Mouse (Mus musculus) midbrain, embryonic 13.5 days (tissue): ENCODE results near the gene Clca4b. TPM values are rescaled to one million over a fixed set of nuclear protein-coding genes. Genes with fewer than 3 reads are reported as not detected.
"Not testable (repeated sequence)": the region's sequence is repeated elsewhere in the genome, so short reads cannot be mapped to it uniquely, and the experiment has no call there.

ENCODE experiments used
- ATAC-seq: fragments of 200-750 bp; cut with Nextera tagmentation; 2 replicates; pipeline ENCODE4 v1.8.0; 2017; ENCODE audit warnings: mild to moderate bottlenecking, moderate TSS enrichment, moderate library complexity
- H3K27ac ChIP-seq: fragments of 300-500 bp; sonication (generic); 2 replicates; pipeline ENCODE4 v1.5.1; 2015; ENCODE audit warnings: inconsistent platforms, mild to moderate bottlenecking, moderate library complexity
- H3K27me3 ChIP-seq: fragments of 300-500 bp; sonication (generic); 2 replicates; pipeline ENCODE4 v1.6.1; 2015; ENCODE audit warnings: mild to moderate bottlenecking, inconsistent platforms
- H3K36me3 ChIP-seq: fragments of 300-500 bp; sonication (generic); 2 replicates; pipeline ENCODE4 v1.6.1; 2015; ENCODE audit warnings: mild to moderate bottlenecking, inconsistent platforms
- H3K4me1 ChIP-seq: fragments of 300-500 bp; sonication (generic); replicated peaks from 2 replicates; pipeline ENCODE4 v1.6.1; 2015; ENCODE audit warnings: inconsistent platforms
- H3K4me2 ChIP-seq: fragments of 300-500 bp; sonication (generic); replicated peaks from 2 replicates; pipeline ENCODE4 v1.6.1; 2015; ENCODE audit warnings: moderate library complexity, mild to moderate bottlenecking, inconsistent platforms
- H3K4me3 ChIP-seq: fragments of 300-500 bp; sonication (generic); replicated peaks from 2 replicates; pipeline ENCODE4 v1.5.1; 2015; ENCODE audit warnings: mild to moderate bottlenecking, inconsistent platforms
- H3K9ac ChIP-seq: fragments of 300-500 bp; sonication (generic); replicated peaks from 2 replicates; pipeline ENCODE4 v1.6.1; 2015; ENCODE audit warnings: mild to moderate bottlenecking, inconsistent platforms
- H3K9me3 ChIP-seq: fragments of 300-500 bp; sonication (generic); 2 replicates; pipeline ENCODE4 v1.6.1; 2016; ENCODE audit warnings: mild to moderate bottlenecking, inconsistent platforms
- WGBS: fragments of 180-500 bp; shearing (Covaris S2); methylation state at CpG from one replicate; pipeline ENCODE4 v1.1.7; 2015; 5-methylcytosine and 5-hydroxymethylcytosine counted together
- polyA plus RNA-seq: library from polyadenylated mRNA; unstranded; fragments of >200 nt; fragmentation: Nextera tagmentation; extraction: Ambion mirVana; gene quantifications from 2 replicates; pipeline ENCODE4 v1.2.1, GENCODE M21; 2015

The Clca4b gene
- polyA plus RNA-seq: not detected in 2 replicates

- H3K9me3 ChIP-seq: no peaks in the 10 kb centered on the region
- no peak within 1 kb of the TSS for H3K27ac ChIP-seq
- H3K4me1 ChIP-seq: no peaks in the 10 kb centered on the region
- no peaks in the 10 kb centered on the region for H3K36me3 ChIP-seq
- H3K4me3 ChIP-seq: no peak within 1 kb of the TSS
- H3K9ac ChIP-seq: no peak within 1 kb of the TSS
- ATAC-seq: no peak
- H3K27me3 ChIP-seq: no peaks in the 10 kb centered on the region
- H3K4me2 ChIP-seq: no peak within 1 kb of the TSS
These were observed at the start of gene Clca4b for GRCm38 (mm10) chr3:144932335-144932734. TSS of gene Clca4b (minus strand) at chr3:144932529.

DNA sequence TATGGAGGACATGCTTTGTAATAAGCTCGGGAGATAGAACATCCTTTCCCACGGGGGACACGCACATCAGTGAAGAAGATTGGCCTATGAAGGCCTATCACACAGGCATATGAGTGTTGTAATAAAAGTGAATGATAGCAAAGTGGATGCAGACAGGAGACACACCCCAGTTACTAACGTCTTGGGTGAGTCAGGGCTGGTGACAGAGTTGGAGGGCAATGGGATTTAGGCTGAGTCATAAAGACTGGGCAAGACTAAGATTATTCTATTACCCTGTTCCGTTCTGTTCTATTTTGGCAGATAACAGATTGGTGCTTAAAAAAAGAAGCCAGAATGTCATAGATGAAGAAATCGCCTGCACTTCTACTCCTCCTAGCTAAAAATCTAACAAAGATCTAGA, 48.2 kb upstream of the Clca4b start:
- no peak overlapping the region for H3K27ac ChIP-seq
- no peak overlapping the region for H3K9ac ChIP-seq
- 88% methylated on average over 6 of the region's 6 CpGs for WGBS
- H3K9me3 ChIP-seq: no peaks in the 10 kb centered on the region
- 0 out of 2 replicates have a peak, but pooled peaks cover 3% of the 10 kb centered on the region for H3K4me1 ChIP-seq
- no peaks in the 10 kb centered on the region for H3K36me3 ChIP-seq
- H3K4me3 ChIP-seq: no peak overlapping the region
- H3K27me3 ChIP-seq: no peaks in the 10 kb centered on the region
- no peak overlapping the region for H3K4me2 ChIP-seq
- ATAC-seq: no peak

GRCm38 (mm10) chr3:144977631-144978030, 45.3 kb upstream of the Clca4b start:
- no peaks in the 10 kb centered on the region for H3K36me3 ChIP-seq
- 12% methylated on average over 4 of the region's 4 CpGs for WGBS
- H3K27me3 ChIP-seq: no peaks in the 10 kb centered on the region
- H3K4me2 ChIP-seq: no peak overlapping the region
- no peak overlapping the region for H3K4me3 ChIP-seq
- H3K9ac ChIP-seq: no peak overlapping the region
- no peak overlapping the region for H3K27ac ChIP-seq
- no peak for ATAC-seq
- H3K9me3 ChIP-seq: no peaks in the 10 kb centered on the region
- 0 out of 2 replicates have a peak, but pooled peaks cover 3% of the 10 kb centered on the region for H3K4me1 ChIP-seq

DNA sequence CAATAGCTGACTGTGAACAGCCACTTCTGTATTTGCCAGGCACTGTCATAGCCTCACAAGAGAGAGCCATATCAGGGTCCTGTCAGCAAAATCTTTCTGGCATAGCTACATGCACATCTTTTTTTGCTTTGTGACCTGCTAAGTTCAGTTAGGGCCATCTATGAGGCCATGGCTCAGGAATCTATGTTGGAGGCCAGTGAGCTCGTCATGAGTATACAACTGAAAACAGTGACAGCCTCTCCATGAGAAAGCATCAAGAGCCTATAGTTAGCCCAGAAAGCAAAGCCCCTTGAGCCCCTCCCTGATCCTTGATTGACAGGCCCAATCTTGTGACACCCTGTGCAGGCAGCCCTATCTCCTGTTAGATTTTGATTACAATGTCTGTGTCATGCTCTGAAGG, 43.8 kb upstream of the Clca4b start:
- Histone ChIP-seq H3K27ac (no peak overlapping the region), H3K4me2 (no peak overlapping the region), H3K27me3 (no peaks in the 10 kb centered on the region), H3K4me1 (0 out of 2 replicates have a peak, but pooled peaks cover 3% of the 10 kb centered on the region), H3K9ac (no peak overlapping the region), H3K36me3 (no peaks in the 10 kb centered on the region), H3K4me3 (no peak overlapping the region), H3K9me3 (no peaks in the 10 kb centered on the region)
- ATAC-seq: no peak
- WGBS: 40% methylated on average over 1 of the region's 1 CpGs

GRCm38 (mm10) chr3:144974945-144975344, 42.6 kb upstream of the Clca4b start, which contains the start of gene Clca4a:
TSS of gene Clca4a (minus strand) at chr3:144975045.
- Histone ChIP-seq H3K4me3 (no peak within 1 kb of the TSS), H3K4me2 (no peak within 1 kb of the TSS), H3K9ac (no peak within 1 kb of the TSS), H3K9me3 (no peaks in the 10 kb centered on the region), H3K4me1 (0 out of 2 replicates have a peak, but pooled peaks cover 3% of the 10 kb centered on the region), H3K27ac (no peak within 1 kb of the TSS), H3K36me3 (no peaks in the 10 kb centered on the region), H3K27me3 (no peaks in the 10 kb centered on the region)
- ATAC-seq: no peak

- 73% methylated on average over 9 of the region's 9 CpGs for WGBS
- Histone ChIP-seq H3K27me3 (no peaks in the 10 kb centered on the region), H3K9ac (no peak overlapping the region), H3K36me3 (no peaks in the 10 kb centered on the region), H3K4me2 (no peak overlapping the region), H3K27ac (no peak overlapping the region), H3K4me3 (no peak overlapping the region), H3K4me1 (no peaks in the 10 kb centered on the region), H3K9me3 (no peaks in the 10 kb centered on the region)
- ATAC-seq: no peak
These were observed 39.4 kb upstream of the Clca4b start for GRCm38 (mm10) chr3:144971553-144972270.

- Histone ChIP-seq H3K9me3 (no peaks in the 10 kb centered on the region), H3K9ac (no peak overlapping the region), H3K4me1 (no peaks in the 10 kb centered on the region), H3K4me3 (no peak overlapping the region), H3K36me3 (no peaks in the 10 kb centered on the region), H3K27ac (no peak overlapping the region), H3K4me2 (no peak overlapping the region), H3K27me3 (no peaks in the 10 kb centered on the region)
- ATAC-seq: no peak
- 89% methylated on average over 1 of the region's 1 CpGs for WGBS
These were observed 37.4 kb upstream of the Clca4b start for GRCm38 (mm10) chr3:144969755-144970154.

- Histone ChIP-seq H3K4me2 (no peak overlapping the region), H3K9me3 (no peaks in the 10 kb centered on the region), H3K27me3 (no peaks in the 10 kb centered on the region), H3K9ac (no peak overlapping the region), H3K4me1 (no peaks in the 10 kb centered on the region), H3K27ac (no peak overlapping the region), H3K36me3 (no peaks in the 10 kb centered on the region), H3K4me3 (no peak overlapping the region)
- 74% methylated on average over 4 of the region's 4 CpGs for WGBS
- no peak for ATAC-seq
These were observed 33.7 kb upstream of the Clca4b start for GRCm38 (mm10) chr3:144966074-144966473.

- no peak overlapping the region for H3K27ac ChIP-seq
- no peaks in the 10 kb centered on the region for H3K27me3 ChIP-seq
- ATAC-seq: no peak
- WGBS: 71% methylated on average over 4 of the region's 4 CpGs
- no peak overlapping the region for H3K9ac ChIP-seq
- no peaks in the 10 kb centered on the region for H3K9me3 ChIP-seq
- H3K4me2 ChIP-seq: no peak overlapping the region
- H3K4me1 ChIP-seq: no peaks in the 10 kb centered on the region
- H3K36me3 ChIP-seq: no peaks in the 10 kb centered on the region
- H3K4me3 ChIP-seq: no peak overlapping the region
These were observed 18.5 kb upstream of the Clca4b start for GRCm38 (mm10) chr3:144950829-144951228.

- 16% methylated on average over 5 of the region's 5 CpGs for WGBS
- not testable (repeated sequence) for ATAC-seq, H3K4me3 ChIP-seq, H3K27me3 ChIP-seq, H3K4me1 ChIP-seq, H3K9me3 ChIP-seq, H3K4me2 ChIP-seq, H3K9ac ChIP-seq, H3K36me3 ChIP-seq, H3K27ac ChIP-seq
These were observed 15.0 kb upstream of the Clca4b start for GRCm38 (mm10) chr3:144947376-144947775.

DNA sequence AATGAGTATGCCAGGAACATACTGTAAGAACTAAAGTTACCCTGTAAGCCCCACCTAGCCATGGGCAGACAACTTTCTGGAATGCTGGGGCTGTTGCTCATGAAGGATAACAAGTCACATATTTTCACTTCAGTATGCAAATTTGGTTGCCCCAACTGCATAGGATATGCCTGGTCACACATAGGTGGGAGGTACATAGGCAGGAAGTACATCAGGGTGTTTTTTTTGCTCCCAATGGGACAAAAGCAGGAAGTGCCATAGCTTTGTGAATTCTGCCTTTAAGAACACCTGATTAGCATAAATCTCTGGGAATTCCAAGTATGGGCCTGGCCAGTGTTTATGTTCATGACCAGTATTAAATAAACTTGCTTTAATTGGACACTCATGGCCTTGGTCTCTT, 1.3 kb upstream of the Clca4b start:
- not testable (repeated sequence) for H3K9me3 ChIP-seq, H3K27me3 ChIP-seq, H3K4me1 ChIP-seq, H3K9ac ChIP-seq, ATAC-seq, H3K4me2 ChIP-seq, H3K36me3 ChIP-seq, H3K27ac ChIP-seq, H3K4me3 ChIP-seq

DNA sequence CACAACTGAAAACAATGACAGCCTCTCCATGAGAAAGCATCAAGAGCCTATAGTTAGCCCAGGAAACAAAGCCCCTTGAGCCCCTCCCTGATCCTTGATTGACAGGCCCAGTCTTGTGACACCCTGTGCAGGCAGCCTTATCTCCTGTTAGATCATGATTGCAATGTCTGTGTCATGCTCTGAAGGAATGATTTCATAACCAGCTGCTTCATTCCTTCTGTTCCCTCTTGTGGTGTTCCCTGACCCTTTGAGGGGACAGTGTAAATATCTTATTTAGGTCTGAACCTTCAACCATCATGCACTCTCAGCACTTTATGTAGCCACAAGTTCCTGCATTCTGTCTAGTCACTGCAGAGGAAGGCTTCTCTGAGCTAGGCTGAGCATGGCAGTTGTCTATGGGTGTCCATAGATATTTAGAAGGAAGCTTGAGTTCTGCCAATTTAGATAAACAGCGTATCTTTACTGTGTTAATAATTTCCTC, 722 bp upstream of the Clca4b start:
- Histone ChIP-seq H3K4me1 (no peaks in the 10 kb centered on the region), H3K4me2 (no peak overlapping the region), H3K27me3 (no peaks in the 10 kb centered on the region), H3K4me3 (no peak overlapping the region), H3K9me3 (no peaks in the 10 kb centered on the region), H3K27ac (no peak overlapping the region), H3K36me3 (no peaks in the 10 kb centered on the region), H3K9ac (no peak overlapping the region)
- ATAC-seq: no peak
- 91% methylated on average over 1 of the region's 1 CpGs for WGBS

GRCm38 (mm10) chr3:144914014-144914413, 18.3 kb downstream of the Clca4b start:
- H3K4me3 ChIP-seq: no peak overlapping the region
- H3K36me3 ChIP-seq: no peaks in the 10 kb centered on the region
- no peaks in the 10 kb centered on the region for H3K4me1 ChIP-seq
- no peaks in the 10 kb centered on the region for H3K27me3 ChIP-seq
- no peaks in the 10 kb centered on the region for H3K9me3 ChIP-seq
- no peak for ATAC-seq
- H3K9ac ChIP-seq: no peak overlapping the region
- no peak overlapping the region for H3K4me2 ChIP-seq
- H3K27ac ChIP-seq: no peak overlapping the region
- WGBS: 89% methylated on average over 2 of the region's 2 CpGs
